Comparison of ENCODE assay signal across 8 mouse cellular contexts in genomic region chr8:71700493-71701269, GRCm38 (mm10). TPM values are rescaled to one million over a fixed set of nuclear protein-coding genes. Genes with fewer than 3 reads are reported as not detected.
DNase-seq lines count a peak whose midpoint lies in the region; ATAC-seq lines count a peak whose summit lies in the region.

No protein-coding gene starts in this region.

- no peak overlapping the region for H3K27ac ChIP-seq in midbrain, embryonic 10.5 days (replicated peaks)
- H3K27ac ChIP-seq in midbrain, embryonic 14.5 days (replicated peaks; ENCODE audit: low read depth, low read length) = no peak overlapping the region
- H3K27ac ChIP-seq in heart, embryonic 15.5 days = no peak overlapping the region
- H3K27ac ChIP-seq in limb, embryonic 12.5 days = no peak overlapping the region
- no peak overlapping the region for H3K27ac ChIP-seq in midbrain, embryonic 13.5 days

- no peak for ATAC-seq in midbrain, embryonic 14.5 days (ENCODE audit: low FRiP score, low TSS enrichment)
- no peak for ATAC-seq in heart, embryonic 15.5 days (replicated peaks; ENCODE audit: insufficient number of reproducible peaks, insufficient read depth, low FRiP score, low read depth)
- no peak for ATAC-seq in limb, embryonic 12.5 days (ENCODE audit: insufficient number of reproducible peaks, insufficient read depth, low FRiP score, low TSS enrichment, low read depth)
- peak; percentile 34; the same call in 1 of the 2 replicates for ATAC-seq in midbrain, embryonic 13.5 days

- DNase-seq in midbrain, embryonic 10.5 days (ENCODE audit: low spot score) = no peak
- no peak for DNase-seq in midbrain, embryonic 14.5 days
- DNase-seq in adipocyte (ENCODE audit: low spot score) = no peak
- no peak for DNase-seq in frontal cortex, adult 2 months (ENCODE audit: extremely low spot score in 1 of 2, low spot score in 1 of 2)
- no peak for DNase-seq in gastrocnemius, postnatal 4 days (ENCODE audit: low spot score in 2 of 2)

- H3K9me3 ChIP-seq in midbrain, embryonic 10.5 days (replicated peaks) = no peaks in the 10 kb centered on the region
- no peaks in the 10 kb centered on the region for H3K9me3 ChIP-seq in midbrain, embryonic 14.5 days (ENCODE audit: control insufficient read depth, low read length)
- no peaks in the 10 kb centered on the region for H3K9me3 ChIP-seq in heart, embryonic 15.5 days (replicated peaks)
- no peaks in the 10 kb centered on the region for H3K9me3 ChIP-seq in limb, embryonic 12.5 days
- no peaks in the 10 kb centered on the region for H3K9me3 ChIP-seq in midbrain, embryonic 13.5 days

- H3K27me3 ChIP-seq in midbrain, embryonic 10.5 days (ENCODE audit: low read depth, poor library complexity, severe bottlenecking) = peaks cover 95% of the 10 kb centered on the region
- peaks cover 37% of the 10 kb centered on the region for H3K27me3 ChIP-seq in midbrain, embryonic 14.5 days (ENCODE audit: control insufficient read depth, insufficient read depth, low read length)
- H3K27me3 ChIP-seq in heart, embryonic 15.5 days = peaks cover 71% of the 10 kb centered on the region
- H3K27me3 ChIP-seq in limb, embryonic 12.5 days = peaks cover 93% of the 10 kb centered on the region
- H3K27me3 ChIP-seq in midbrain, embryonic 13.5 days = peaks cover 80% of the 10 kb centered on the region

- no peak overlapping the region for H3K9ac ChIP-seq in midbrain, embryonic 14.5 days (replicated peaks; ENCODE audit: low read length)
- H3K9ac ChIP-seq in heart, embryonic 15.5 days = 0 out of 2 replicates have a peak overlapping the region, but pooled peaks have one; percentile 22
- H3K9ac ChIP-seq in limb, embryonic 12.5 days (replicated peaks) = no peak overlapping the region
- H3K9ac ChIP-seq in midbrain, embryonic 13.5 days (replicated peaks) = no peak overlapping the region

- H3K4me3 ChIP-seq in midbrain, embryonic 10.5 days = peak overlapping the region; percentile 35
- H3K4me3 ChIP-seq in midbrain, embryonic 14.5 days (replicated peaks; ENCODE audit: low read depth, low read length) = no peak overlapping the region
- H3K4me3 ChIP-seq in heart, embryonic 15.5 days = peak overlapping the region; percentile 43
- peak overlapping the region; percentile 13; the same call in 1 of the 2 replicates for H3K4me3 ChIP-seq in limb, embryonic 12.5 days (replicated peaks)
- no peak overlapping the region for H3K4me3 ChIP-seq in midbrain, embryonic 13.5 days (replicated peaks)

- H3K4me1 ChIP-seq in midbrain, embryonic 10.5 days = peaks cover 8% of the 10 kb centered on the region; the same call in 1 of the 2 replicates
- no peaks in the 10 kb centered on the region for H3K4me1 ChIP-seq in midbrain, embryonic 14.5 days (ENCODE audit: control insufficient read depth, insufficient read depth, low read length)
- H3K4me1 ChIP-seq in heart, embryonic 15.5 days (replicated peaks) = peaks cover 11% of the 10 kb centered on the region
- H3K4me1 ChIP-seq in limb, embryonic 12.5 days (replicated peaks) = peaks cover 7% of the 10 kb centered on the region
- H3K4me1 ChIP-seq in midbrain, embryonic 13.5 days (replicated peaks) = no peaks in the 10 kb centered on the region; the same call in 1 of the 2 replicates

- H3K4me2 ChIP-seq in midbrain, embryonic 14.5 days (ENCODE audit: low read length) = no peak overlapping the region
- peak overlapping the region; percentile 66 for H3K4me2 ChIP-seq in heart, embryonic 15.5 days
- peak overlapping the region; percentile 42 for H3K4me2 ChIP-seq in limb, embryonic 12.5 days
- H3K4me2 ChIP-seq in midbrain, embryonic 13.5 days (replicated peaks) = peak overlapping the region; percentile 11; the same call in 1 of the 2 replicates

- no peaks in the 10 kb centered on the region for H3K36me3 ChIP-seq in midbrain, embryonic 10.5 days
- no peaks in the 10 kb centered on the region for H3K36me3 ChIP-seq in midbrain, embryonic 14.5 days (ENCODE audit: control insufficient read depth, insufficient read depth, low read length)
- no peaks in the 10 kb centered on the region for H3K36me3 ChIP-seq in heart, embryonic 15.5 days
- H3K36me3 ChIP-seq in limb, embryonic 12.5 days = no peaks in the 10 kb centered on the region
- H3K36me3 ChIP-seq in midbrain, embryonic 13.5 days = no peaks in the 10 kb centered on the region

- WGBS in midbrain, embryonic 10.5 days = 9% methylated on average over 29 of the region's 29 CpGs
- WGBS in midbrain, embryonic 14.5 days = 13% methylated on average over 29 of the region's 29 CpGs
- WGBS in heart, embryonic 15.5 days = 6% methylated on average over 29 of the region's 29 CpGs
- WGBS in limb, embryonic 12.5 days = 4% methylated on average over 29 of the region's 29 CpGs
- WGBS in midbrain, embryonic 13.5 days = 13% methylated on average over 29 of the region's 29 CpGs

RNA-seq across cellular contexts. Expression of gene B3gnt3, which starts 0.9 kb away (rescaled TPM):
- polyA plus RNA-seq in midbrain, embryonic 10.5 days (2016; fragmentation: Nextera tagmentation; extraction: Ambion mirVana) = 0.67 and 0.89 TPM in 2 replicates
- polyA plus RNA-seq in midbrain, embryonic 14.5 days (2014; fragmentation: Nextera tagmentation; extraction: Ambion mirVana) = 0.11 and 0.20 TPM in 2 replicates
- 3.4 and 4.0 TPM in 2 replicates for polyA plus RNA-seq in heart, embryonic 15.5 days (2015; fragmentation: Nextera tagmentation; extraction: Ambion mirVana)
- 0.70 and 1.1 TPM in 2 replicates for polyA plus RNA-seq in limb, embryonic 12.5 days (2016; fragmentation: Nextera tagmentation; extraction: Ambion mirVana)
- 0.28 and 0.31 TPM in 2 replicates for polyA plus RNA-seq in midbrain, embryonic 13.5 days (2015; fragmentation: Nextera tagmentation; extraction: Ambion mirVana)
- polyA plus RNA-seq in frontal cortex, adult 2 months (2012; rRNA removed) = 0.71 and 1.0 TPM in 2 replicates
- total RNA-seq in gastrocnemius, postnatal 4 days (2021) = 1 to 10 TPM; 4.1 to 4.5 TPM

RNA-seq across cellular contexts. Expression of gene Insl3, which starts 11.7 kb away (rescaled TPM):
- polyA plus RNA-seq in midbrain, embryonic 10.5 days (2016; fragmentation: Nextera tagmentation; extraction: Ambion mirVana) = 0.30 and 0.37 TPM in 2 replicates
- polyA plus RNA-seq in midbrain, embryonic 14.5 days (2014; fragmentation: Nextera tagmentation; extraction: Ambion mirVana) = 0.89 TPM in 1 of 2 replicates, not detected in the other
- 1.7 and 3.8 TPM in 2 replicates for polyA plus RNA-seq in heart, embryonic 15.5 days (2015; fragmentation: Nextera tagmentation; extraction: Ambion mirVana)
- polyA plus RNA-seq in limb, embryonic 12.5 days (2016; fragmentation: Nextera tagmentation; extraction: Ambion mirVana) = 0.54 and 0.64 TPM in 2 replicates
- polyA plus RNA-seq in midbrain, embryonic 13.5 days (2015; fragmentation: Nextera tagmentation; extraction: Ambion mirVana) = 0.70 and 0.79 TPM in 2 replicates
- polyA plus RNA-seq in frontal cortex, adult 2 months (2012; rRNA removed) = 1.4 and 1.8 TPM in 2 replicates
- 1 to 10 TPM; 2.6 to 3.4 TPM for total RNA-seq in gastrocnemius, postnatal 4 days (2021)

RNA-seq across cellular contexts. Expression of gene Jak3, which starts 24.6 kb away (rescaled TPM):
- polyA plus RNA-seq in midbrain, embryonic 10.5 days (2016; fragmentation: Nextera tagmentation; extraction: Ambion mirVana) = 2.8 and 3.7 TPM in 2 replicates
- 2.5 and 3.6 TPM in 2 replicates for polyA plus RNA-seq in midbrain, embryonic 14.5 days (2014; fragmentation: Nextera tagmentation; extraction: Ambion mirVana)
- polyA plus RNA-seq in heart, embryonic 15.5 days (2015; fragmentation: Nextera tagmentation; extraction: Ambion mirVana) = 6.9 and 11.4 TPM in 2 replicates
- 3.8 and 4.4 TPM in 2 replicates for polyA plus RNA-seq in limb, embryonic 12.5 days (2016; fragmentation: Nextera tagmentation; extraction: Ambion mirVana)
- polyA plus RNA-seq in midbrain, embryonic 13.5 days (2015; fragmentation: Nextera tagmentation; extraction: Ambion mirVana) = 2.5 and 2.7 TPM in 2 replicates
- 5.6 and 5.7 TPM in 2 replicates for polyA plus RNA-seq in frontal cortex, adult 2 months (2012; rRNA removed)
- 1 to 10 TPM; 5.0 to 6.5 TPM for total RNA-seq in gastrocnemius, postnatal 4 days (2021)

RNA-seq across cellular contexts. Expression of gene Fcho1, which starts 24.8 kb away (rescaled TPM):
- 17.7 and 25.4 TPM in 2 replicates for polyA plus RNA-seq in midbrain, embryonic 10.5 days (2016; fragmentation: Nextera tagmentation; extraction: Ambion mirVana)
- polyA plus RNA-seq in midbrain, embryonic 14.5 days (2014; fragmentation: Nextera tagmentation; extraction: Ambion mirVana) = 66.5 and 74.6 TPM in 2 replicates
- 1.9 and 13.2 TPM in 2 replicates for polyA plus RNA-seq in heart, embryonic 15.5 days (2015; fragmentation: Nextera tagmentation; extraction: Ambion mirVana)
- polyA plus RNA-seq in limb, embryonic 12.5 days (2016; fragmentation: Nextera tagmentation; extraction: Ambion mirVana) = 5.5 and 6.0 TPM in 2 replicates
- polyA plus RNA-seq in midbrain, embryonic 13.5 days (2015; fragmentation: Nextera tagmentation; extraction: Ambion mirVana) = 63.9 and 65.5 TPM in 2 replicates
- polyA plus RNA-seq in frontal cortex, adult 2 months (2012; rRNA removed) = 201 and 208 TPM in 2 replicates
- 1 to 10 TPM in 1 of 2 experiments, under 1 TPM in 1; 0.61 to 1.5 TPM for total RNA-seq in gastrocnemius, postnatal 4 days (2021)

RNA-seq across cellular contexts. Expression of gene Unc13a, which starts 29.1 kb away (rescaled TPM):
- polyA plus RNA-seq in midbrain, embryonic 10.5 days (2016; fragmentation: Nextera tagmentation; extraction: Ambion mirVana) = 4.6 and 8.1 TPM in 2 replicates
- 17.4 and 18.9 TPM in 2 replicates for polyA plus RNA-seq in midbrain, embryonic 14.5 days (2014; fragmentation: Nextera tagmentation; extraction: Ambion mirVana)
- 0.49 and 0.75 TPM in 2 replicates for polyA plus RNA-seq in heart, embryonic 15.5 days (2015; fragmentation: Nextera tagmentation; extraction: Ambion mirVana)
- polyA plus RNA-seq in limb, embryonic 12.5 days (2016; fragmentation: Nextera tagmentation; extraction: Ambion mirVana) = 0.60 and 0.86 TPM in 2 replicates
- polyA plus RNA-seq in midbrain, embryonic 13.5 days (2015; fragmentation: Nextera tagmentation; extraction: Ambion mirVana) = 17.1 and 18.5 TPM in 2 replicates
- 172 and 176 TPM in 2 replicates for polyA plus RNA-seq in frontal cortex, adult 2 months (2012; rRNA removed)
- total RNA-seq in gastrocnemius, postnatal 4 days (2021) = under 1 TPM; 0.22 to 0.47 TPM

Comparison
In these comparisons a context has a peak if more than half of its experiments do, and no peak if none do; other contexts are left out.
1. H3K4me3 ChIP-seq: peak in midbrain, embryonic 10.5 days (single experiment), heart, embryonic 15.5 days (single experiment) and limb, embryonic 12.5 days (single experiment); none in midbrain, embryonic 14.5 days (single experiment) and midbrain, embryonic 13.5 days (single experiment).